Mouse (Mus musculus) A20 (cell line): Measurements from ENCODE around the gene Iqce.

ENCODE experiments used
- DNase-seq: peaks from one replicate; pipeline ENCODE4 v3.0.0-alpha.2; 2011; ENCODE audit warnings: low read depth, low spot score

Gene Iqce

DNA sequence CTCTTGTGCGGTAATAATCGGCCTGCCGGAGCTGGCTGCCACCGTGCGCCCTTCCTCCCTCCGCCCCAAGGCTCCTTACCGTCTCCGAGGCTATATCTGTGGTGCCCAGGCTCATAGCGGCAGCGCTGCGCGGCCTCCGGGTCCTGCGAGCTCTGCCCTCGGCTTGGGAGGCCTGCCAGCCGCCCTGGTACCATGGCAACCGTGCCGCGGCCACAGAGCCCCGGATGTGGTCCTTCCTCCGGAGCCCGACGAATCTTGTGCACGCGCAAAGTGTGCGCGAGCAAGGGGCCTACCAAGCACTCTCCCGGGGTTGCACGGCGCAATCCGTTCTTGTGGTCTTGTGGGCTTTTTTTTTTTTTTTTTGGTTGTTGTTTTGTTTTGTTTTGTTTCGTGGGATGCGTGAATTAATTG is at the start of gene Iqce:
Gene Iqce (minus strand): TSS at position 276 of the 411 bp plus-strand sequence.
- peak; percentile 98 for DNase-seq

GRCm38 (mm10) chr5:140750925-140751324 is 48.7 kb upstream of the Iqce start:
- peak; percentile 74 for DNase-seq

- DNase-seq: peak; percentile 95
These were observed 47.1 kb upstream of the Iqce start for GRCm38 (mm10) chr5:140749062-140749875.

DNA sequence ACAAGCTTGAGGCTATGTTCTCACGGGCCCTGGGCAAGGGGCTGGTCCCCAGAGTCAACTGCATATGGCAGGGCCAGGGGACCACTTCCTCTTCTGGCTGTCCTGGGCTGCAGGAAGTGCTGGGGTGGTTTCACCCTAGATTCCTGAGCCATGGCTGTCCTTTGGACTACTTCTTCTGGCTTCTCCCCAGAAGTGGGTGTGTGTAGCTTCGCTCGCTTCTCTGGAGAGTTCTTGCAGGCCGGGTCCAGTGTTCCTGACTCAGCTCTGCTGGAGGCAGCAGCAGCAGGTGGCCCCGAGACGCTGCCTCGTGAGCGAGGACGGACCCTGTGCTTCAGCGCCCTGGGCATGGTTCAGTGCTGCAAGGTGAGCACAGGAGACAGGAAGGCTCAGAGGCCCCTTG is 46.2 kb upstream of the Iqce start:
- DNase-seq: peak; percentile 80

DNA sequence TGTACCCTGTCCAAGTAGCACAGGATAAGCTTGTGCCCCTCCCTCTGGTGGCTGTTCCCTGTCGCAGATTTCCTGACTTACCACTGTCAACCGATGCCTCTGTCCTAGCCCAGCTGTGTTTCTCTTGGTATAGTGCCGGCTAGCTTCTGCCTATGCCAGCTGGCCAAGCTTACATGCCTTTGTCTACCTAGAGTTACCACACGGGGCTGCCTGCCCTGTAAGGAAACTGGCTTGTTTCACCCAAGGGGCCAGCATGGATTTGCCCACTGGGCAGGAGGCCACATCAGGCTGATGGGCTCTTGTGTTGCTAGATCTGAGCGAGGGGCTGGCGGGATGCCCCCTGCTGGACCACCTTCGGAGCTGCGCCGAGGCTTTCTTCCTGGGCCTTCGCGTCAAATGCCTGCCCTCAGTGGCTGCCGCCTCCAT is 41.5 kb upstream of the Iqce start:
- peak; percentile 25 for DNase-seq

GRCm38 (mm10) chr5:140741877-140742276 is 39.7 kb upstream of the Iqce start:
- DNase-seq: peak; percentile 65

- DNase-seq: no peak
These were observed 38.9 kb upstream of the Iqce start for GRCm38 (mm10) chr5:140741040-140741439.

DNA sequence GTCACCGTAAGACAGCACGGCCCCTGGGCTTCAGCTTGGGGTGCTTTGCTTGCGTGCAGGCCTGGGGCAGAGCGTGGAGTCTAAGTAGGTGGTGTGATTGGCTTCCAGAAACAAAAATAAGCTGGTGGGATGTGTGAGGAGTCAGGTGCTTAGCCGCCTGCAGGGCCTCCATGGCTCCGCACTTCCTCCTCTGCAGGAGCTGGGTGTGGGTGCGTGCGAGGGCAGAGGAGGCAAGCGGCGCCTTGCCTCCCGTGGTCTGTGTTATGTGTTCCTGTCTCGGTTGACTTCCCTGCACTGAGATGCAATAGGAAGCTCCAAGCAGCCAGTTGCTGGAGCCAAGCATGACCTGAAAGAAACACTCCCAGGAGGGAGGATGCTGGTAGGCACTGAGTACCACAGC is 37.6 kb upstream of the Iqce start:
- no peak for DNase-seq

DNA sequence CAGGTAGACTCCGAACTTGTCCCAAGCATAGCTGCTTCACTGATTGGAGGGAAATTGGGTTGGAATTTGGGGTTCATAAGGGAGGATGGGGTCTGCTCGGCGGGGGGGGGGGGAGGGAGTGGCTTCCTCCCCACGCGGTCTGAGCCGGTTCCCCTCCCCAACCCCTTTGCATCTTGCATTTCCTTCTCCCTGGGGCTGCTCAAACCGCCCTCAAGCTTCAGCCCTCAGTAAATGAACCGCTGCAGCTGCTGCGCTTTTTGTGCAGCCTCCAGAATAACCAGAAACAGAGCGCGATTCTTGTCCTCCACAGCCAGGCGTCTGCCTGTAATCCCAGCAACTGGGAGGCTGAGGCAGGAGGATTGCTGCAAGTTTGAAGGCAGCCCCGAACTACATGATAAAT is 34.0 kb upstream of the Iqce start:
- no peak for DNase-seq

- no peak for DNase-seq
These were observed 33.1 kb upstream of the Iqce start for GRCm38 (mm10) chr5:140735297-140735696.

- DNase-seq: peak; percentile 61
These were observed 31.2 kb upstream of the Iqce start for GRCm38 (mm10) chr5:140733336-140733735.

DNA sequence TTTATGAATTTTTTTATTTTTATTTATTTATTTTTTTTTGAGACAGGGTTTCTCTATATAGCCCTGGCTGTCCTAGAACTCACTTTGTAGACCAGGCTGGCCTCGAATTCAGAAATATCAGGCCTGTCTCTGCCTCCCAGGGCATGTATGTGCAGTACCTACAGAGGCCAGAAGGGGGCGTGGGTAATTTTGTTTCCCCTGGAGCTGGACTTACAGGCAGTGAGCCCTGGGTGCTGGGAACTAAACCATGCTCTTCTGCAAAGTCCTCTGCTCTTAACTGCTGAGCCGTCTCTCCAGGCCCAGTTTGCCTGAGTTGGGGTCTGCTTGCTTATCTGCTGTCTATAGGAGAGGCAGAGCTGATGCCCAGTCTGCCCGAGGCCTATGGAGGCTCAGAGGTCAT is 30.0 kb upstream of the Iqce start:
- DNase-seq: peak; percentile 57

GRCm38 (mm10) chr5:140731040-140731797 is 29.0 kb upstream of the Iqce start:
- DNase-seq: peak; percentile 64

DNA sequence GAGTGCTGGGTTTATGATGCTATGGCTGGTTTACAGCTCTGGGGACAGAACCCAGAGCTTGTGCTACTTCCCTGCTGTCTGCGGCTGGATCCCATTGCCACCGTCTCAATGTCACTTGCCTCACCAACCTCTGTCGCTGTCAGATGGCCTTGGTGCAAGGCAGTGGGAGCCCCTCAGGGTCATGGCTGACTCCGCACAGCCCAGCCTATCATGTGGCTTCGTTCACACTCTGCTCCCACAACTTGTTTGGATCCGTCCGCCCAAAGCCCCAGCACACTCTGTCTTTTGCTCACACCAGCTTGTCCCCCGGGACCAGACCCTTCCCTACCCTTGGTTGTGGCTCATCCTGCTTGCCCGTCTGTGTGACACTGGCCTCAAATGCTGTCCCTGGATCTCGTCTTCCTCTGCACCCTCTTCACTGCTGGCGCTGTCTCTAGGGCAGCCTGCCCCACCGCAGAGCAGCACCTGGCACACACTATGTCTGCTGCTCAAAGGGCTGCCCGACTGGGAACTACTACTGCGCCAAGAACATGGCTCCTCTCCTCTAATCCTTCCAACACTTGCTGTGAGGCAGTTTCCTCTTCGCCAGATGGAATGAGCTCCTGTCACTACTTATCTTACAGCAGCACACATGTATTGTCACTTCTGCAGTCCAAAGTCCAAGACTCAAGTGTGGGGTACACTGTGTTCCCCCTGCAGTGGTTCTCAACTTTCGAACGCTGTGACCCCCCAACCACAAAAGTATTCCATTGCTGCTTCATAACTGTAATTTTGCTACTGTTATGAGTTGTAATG is 25.0 kb upstream of the Iqce start:
- no peak for DNase-seq

- DNase-seq: no peak
These were observed 24.1 kb upstream of the Iqce start for GRCm38 (mm10) chr5:140726062-140726839.

DNA sequence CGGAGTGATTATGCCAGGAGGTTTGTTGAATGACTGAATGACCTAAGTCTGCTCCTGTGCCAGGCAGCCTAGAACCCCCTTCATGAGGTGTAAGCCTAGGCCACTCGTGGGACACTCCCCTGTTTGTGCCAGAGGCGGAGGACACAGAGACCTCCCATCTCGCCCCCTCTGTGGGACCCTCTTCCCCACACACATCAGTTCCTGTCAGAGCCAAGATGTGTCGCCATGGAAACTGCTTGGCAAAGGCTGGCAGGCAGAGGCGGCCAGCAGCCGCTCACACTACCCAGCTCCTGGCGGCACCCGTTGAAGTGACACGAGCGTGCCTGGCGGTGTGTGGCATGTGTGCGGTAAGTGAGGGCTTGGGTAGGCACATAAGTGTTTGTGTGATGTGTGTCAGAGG is 21.6 kb upstream of the Iqce start, which contains the start of gene Amz1:
Gene Amz1 (plus strand): TSS at position 306 of the 400 bp plus-strand sequence.
- DNase-seq: no peak

GRCm38 (mm10) chr5:140722121-140722520 is 19.9 kb upstream of the Iqce start:
- DNase-seq: no peak

GRCm38 (mm10) chr5:140720773-140721172 is 18.6 kb upstream of the Iqce start:
- DNase-seq: no peak

DNA sequence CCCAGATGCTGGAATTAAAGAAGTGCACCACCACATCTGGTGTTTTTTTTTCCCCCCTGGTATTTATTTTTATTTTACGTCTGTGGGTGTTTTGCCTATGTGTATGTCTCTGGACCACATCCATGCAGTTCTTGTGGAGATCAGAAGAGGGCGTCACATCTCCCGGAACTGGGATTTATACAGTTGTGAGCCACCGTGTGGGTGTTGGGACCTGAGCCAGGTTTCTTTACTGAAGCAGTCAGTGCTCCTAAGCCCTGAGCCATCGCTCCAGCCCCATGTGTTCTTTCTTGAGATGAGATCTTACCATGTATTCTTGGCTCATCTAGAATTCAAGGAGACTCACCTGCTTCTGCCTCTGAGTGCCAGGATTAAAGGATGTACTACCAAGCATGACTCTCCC is 8.9 kb upstream of the Iqce start:
- no peak for DNase-seq

DNA sequence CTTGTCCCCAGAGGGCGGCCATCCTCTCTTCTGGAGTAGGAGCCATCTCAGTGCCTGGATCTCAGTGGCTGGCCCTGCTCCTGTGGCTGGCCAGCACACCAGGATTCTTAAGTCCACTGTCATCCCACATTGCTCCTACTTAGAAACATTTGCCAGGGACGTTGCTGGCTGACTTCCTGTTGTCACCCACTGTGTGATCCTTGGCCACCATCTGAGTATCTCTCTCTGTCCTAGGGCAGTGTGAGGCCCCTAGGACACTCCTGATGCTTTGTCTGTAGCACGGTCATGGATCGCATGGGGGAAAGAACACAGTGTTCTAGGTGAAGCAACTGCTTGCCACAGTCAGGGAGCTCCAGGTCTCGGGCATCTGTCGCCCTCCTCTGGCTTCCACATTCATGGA is 8.1 kb upstream of the Iqce start:
- DNase-seq: no peak

- DNase-seq: peak; percentile 24
These were observed 3.5 kb upstream of the Iqce start for GRCm38 (mm10) chr5:140705501-140706171.
